Mouse (Mus musculus) heart, postnatal 0 days (tissue): ENCODE measurements around the gene Prrc2a. TPM values are rescaled to one million over a fixed set of nuclear protein-coding genes. Genes with fewer than 3 reads are reported as not detected.

Experiments
- ATAC-seq: fragments of 200-750 bp; cut with Nextera tagmentation; 2 replicates; pipeline ENCODE4 v1.8.0; 2017; ENCODE audit warnings: low read depth, moderate number of reproducible peaks, moderate library complexity; ENCODE audit not compliant: insufficient read depth
- DNase-seq: peaks from one replicate; pipeline ENCODE4 v3.0.0-alpha.2; 2016; ENCODE audit warnings: low spot score
- H3K27ac ChIP-seq: fragments of 300-500 bp; sonication (generic); 2 replicates; pipeline ENCODE4 v1.5.1; 2014; ENCODE audit warnings: low read depth, mild to moderate bottlenecking
- H3K27me3 ChIP-seq: fragments of 300-500 bp; sonication (generic); 2 replicates; pipeline ENCODE4 v1.6.1; 2014; ENCODE audit warnings: low read length, mixed read lengths; ENCODE audit not compliant: control insufficient read depth, insufficient read depth
- H3K36me3 ChIP-seq: fragments of 300-500 bp; sonication (generic); replicated peaks from 2 replicates; pipeline ENCODE4 v1.6.1; 2014; ENCODE audit warnings: low read length, mixed read lengths; ENCODE audit not compliant: control insufficient read depth, insufficient read depth
- H3K4me1 ChIP-seq: fragments of 300-500 bp; sonication (generic); 2 replicates; pipeline ENCODE4 v1.6.1; 2014; ENCODE audit warnings: antibody characterized with exemption; ENCODE audit not compliant: control insufficient read depth, insufficient read depth
- H3K4me2 ChIP-seq: fragments of 300-500 bp; sonication (generic); 2 replicates; pipeline ENCODE4 v1.6.1; 2014; ENCODE audit warnings: low read depth, mild to moderate bottlenecking, low read length, moderate library complexity
- H3K4me3 ChIP-seq: fragments of 300-500 bp; sonication (generic); 2 replicates; pipeline ENCODE4 v1.5.1; 2014; ENCODE audit warnings: low read depth, low read length
- H3K9ac ChIP-seq: fragments of 300-500 bp; sonication (generic); replicated peaks from 2 replicates; pipeline ENCODE4 v1.6.1; 2014; ENCODE audit warnings: low read depth, low read length, mixed read lengths
- H3K9me3 ChIP-seq: fragments of 300-500 bp; sonication (generic); replicated peaks from 2 replicates; pipeline ENCODE4 v1.6.1; 2016; ENCODE audit warnings: low read length; ENCODE audit not compliant: control insufficient read depth
- CTCF ChIP-seq: IDR thresholded peaks from 2 replicates; pipeline ENCODE4 v1.5.1; 2016; ENCODE audit warnings: antibody characterized with exemption, control low read depth, low read depth
- EP300 ChIP-seq: IDR thresholded peaks from 2 replicates; pipeline ENCODE4 v1.6.1; 2016; ENCODE audit warnings: antibody characterized with exemption, low read depth
- WGBS: fragments of 180-500 bp; shearing (Covaris S2); extraction: QIAGEN DNeasy Blood & Tissue Kit; methylation state at CpG from one replicate; pipeline ENCODE4 v1.1.7; 2014; 5-methylcytosine and 5-hydroxymethylcytosine counted together
- microRNA-seq: library from miRNA; unstranded; fragments of <30 nt; microRNA quantifications from one replicate; pipeline ENCODE4, GENCODE M21; 2016
- polyA plus RNA-seq: library from polyadenylated mRNA; unstranded; fragments of >200 nt; fragmentation: Nextera tagmentation; extraction: Ambion mirVana; gene quantifications from 2 replicates; pipeline ENCODE4 v1.2.1, GENCODE M21; 2015
- total RNA-seq: library from RNA; depleted of rRNA; stranded (reverse); fragments of >200 nt; gene quantifications from 2 replicates; pipeline ENCODE4 v1.2.3, GENCODE M21; 2014; ENCODE audit warnings: low replicate concordance; rRNA removed

The Prrc2a gene
- total and polyA plus RNA-seq, 2 experiments from 2014 or later: 60.7 to 99.2 TPM

GRCm38 (mm10) chr17:35102299-35102698, 62.4 kb downstream of the Prrc2a start:
- WGBS: 63% methylated on average over 8 of the region's 8 CpGs

GRCm38 (mm10) chr17:35101161-35101560, 63.5 kb downstream of the Prrc2a start:
- DNase-seq: no peak
- 81% methylated on average over 11 of the region's 11 CpGs for WGBS
- Histone ChIP-seq H3K27ac (no peak overlapping the region), H3K9me3 (no peaks in the 10 kb centered on the region), H3K27me3 (no peaks in the 10 kb centered on the region), H3K9ac (no peak overlapping the region), H3K4me2 (no peak overlapping the region), H3K4me1 (no peaks in the 10 kb centered on the region), H3K4me3 (no peak overlapping the region), H3K36me3 (peaks cover 82% of the 10 kb centered on the region)
- TF ChIP-seq EP300 (no peak), CTCF (no peak)
- no peak for ATAC-seq

More at GRCm38 (mm10) chr17:35102299-35102698, 62.4 kb downstream of the Prrc2a start:
- ATAC-seq (no peak), DNase-seq (no peak)
- TF ChIP-seq EP300: no peak
- no peak for TF ChIP-seq CTCF
- Histone ChIP-seq H3K27ac (no peak overlapping the region), H3K4me2 (no peak overlapping the region), H3K4me1 (no peaks in the 10 kb centered on the region), H3K36me3 (peaks cover 71% of the 10 kb centered on the region), H3K9me3 (no peaks in the 10 kb centered on the region), H3K4me3 (no peak overlapping the region), H3K27me3 (no peaks in the 10 kb centered on the region), H3K9ac (no peak overlapping the region)

DNA sequence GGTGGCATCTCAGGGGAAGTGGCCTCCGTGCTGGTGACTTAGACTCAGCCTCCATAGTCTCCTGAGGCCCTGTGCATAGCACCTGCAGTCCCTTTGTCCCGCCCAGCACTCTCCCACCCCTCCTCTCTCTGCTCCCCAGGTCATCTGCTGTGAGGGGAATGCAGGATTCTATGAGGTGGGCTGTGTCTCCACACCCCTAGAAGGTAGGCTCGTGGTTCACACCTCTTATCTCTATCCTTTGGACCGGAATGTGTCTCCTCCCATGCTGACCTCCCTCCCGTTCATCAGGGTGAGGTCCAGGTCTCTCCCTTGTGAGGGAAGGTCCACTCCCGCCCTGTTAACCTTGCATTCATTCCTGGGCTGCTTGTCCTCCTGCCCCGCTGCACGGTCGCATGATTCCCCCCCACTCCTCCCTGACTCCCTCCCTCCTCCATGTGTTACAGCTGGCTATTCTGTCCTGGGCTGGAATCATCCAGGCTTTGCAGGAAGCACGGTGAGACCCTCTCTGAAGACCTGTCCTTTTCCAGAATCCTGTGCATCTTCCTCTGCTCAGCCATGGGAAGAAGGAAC, 64.4 kb downstream of the Prrc2a start:
- Histone ChIP-seq H3K4me3 (no peak overlapping the region), H3K36me3 (peaks cover 89% of the 10 kb centered on the region), H3K9me3 (no peaks in the 10 kb centered on the region), H3K9ac (no peak overlapping the region), H3K27ac (no peak overlapping the region), H3K4me1 (no peaks in the 10 kb centered on the region), H3K4me2 (no peak overlapping the region), H3K27me3 (no peaks in the 10 kb centered on the region)
- no peak for ATAC-seq
- 59% methylated on average over 10 of the region's 10 CpGs for WGBS
- no peak for DNase-seq
- no peak for TF ChIP-seq CTCF
- TF ChIP-seq EP300: no peak

Small RNAs within 50 kb of the gene (microRNA-seq; reads per million reads assigned to microRNA genes)
- gene Mir6973a: not detected
- not detected for gene Mir6974

Other genes starting within 250 kb of the Prrc2a start
Only the 30 nearest of the 38 such genes appear.
- gene Vars, start 163.9 kb downstream of the Prrc2a start, total RNA-seq: 61.5 and 92.0 TPM in 2 replicates
- gene Vars, start 163.9 kb downstream of the Prrc2a start, polyA plus RNA-seq: 20.4 and 21.7 TPM in 2 replicates
- gene Vwa7, start 148.3 kb downstream of the Prrc2a start, total RNA-seq: 0.77 and 0.92 TPM in 2 replicates
- gene Vwa7, start 148.3 kb downstream of the Prrc2a start, polyA plus RNA-seq: 0.43 and 0.63 TPM in 2 replicates
- gene Sapcd1, start 136.9 kb downstream of the Prrc2a start, total RNA-seq: 2.1 and 9.6 TPM in 2 replicates
- gene Sapcd1, start 136.9 kb downstream of the Prrc2a start, polyA plus RNA-seq: 0.77 and 1.2 TPM in 2 replicates
- 1.2 and 5.0 TPM in 2 replicates for gene Msh5, start 118.2 kb downstream of the Prrc2a start, total RNA-seq
- gene Msh5, start 118.2 kb downstream of the Prrc2a start, polyA plus RNA-seq: 1.4 and 1.7 TPM in 2 replicates
- gene Clic1, start 114.9 kb downstream of the Prrc2a start, total RNA-seq: 194 and 223 TPM in 2 replicates
- 203 and 205 TPM in 2 replicates for gene Clic1, start 114.9 kb downstream of the Prrc2a start, polyA plus RNA-seq
- 97.1 and 114 TPM in 2 replicates for gene Ddah2, start 105.9 kb downstream of the Prrc2a start, total RNA-seq
- 128 and 130 TPM in 2 replicates for gene Ddah2, start 105.9 kb downstream of the Prrc2a start, polyA plus RNA-seq
- not detected in 2 replicates for gene Ly6g6c, start 99.5 kb downstream of the Prrc2a start, total RNA-seq
- gene Ly6g6c, start 99.5 kb downstream of the Prrc2a start, polyA plus RNA-seq: not detected in 2 replicates
- gene Mpig6b, start 98.7 kb downstream of the Prrc2a start, total RNA-seq: 0.15 TPM in 1 of 2 replicates, not detected in the other
- gene Mpig6b, start 98.7 kb downstream of the Prrc2a start, polyA plus RNA-seq: 0.15 and 0.16 TPM in 2 replicates
- 1.6 TPM in 1 of 2 replicates, not detected in the other for gene Ly6g6e, start 88.0 kb downstream of the Prrc2a start, total RNA-seq
- gene Ly6g6e, start 88.0 kb downstream of the Prrc2a start, polyA plus RNA-seq: 0.22 and 0.32 TPM in 2 replicates
- 3.8 TPM in 1 of 2 replicates, not detected in the other for gene Ly6g6d, start 86.8 kb downstream of the Prrc2a start, total RNA-seq
- gene Ly6g6d, start 86.8 kb downstream of the Prrc2a start, polyA plus RNA-seq: 3.0 and 3.3 TPM in 2 replicates
- gene Ly6g6f, start 79.3 kb downstream of the Prrc2a start, total RNA-seq: not detected in 2 replicates
- gene Ly6g6f, start 79.3 kb downstream of the Prrc2a start, polyA plus RNA-seq: 0.10 TPM in 1 of 2 replicates, not detected in the other
- 74.3 and 131 TPM in 2 replicates for gene Abhd16a, start 75.6 kb downstream of the Prrc2a start, total RNA-seq
- gene Abhd16a, start 75.6 kb downstream of the Prrc2a start, polyA plus RNA-seq: 73.2 and 74.1 TPM in 2 replicates
- gene Ly6g5c, start 56.6 kb downstream of the Prrc2a start, total RNA-seq: not detected in 2 replicates
- gene Ly6g5c, start 56.6 kb downstream of the Prrc2a start, polyA plus RNA-seq: 0.25 and 0.26 TPM in 2 replicates
- 0.97 TPM in 1 of 2 replicates, not detected in the other for gene Ly6g5b, start 49.5 kb downstream of the Prrc2a start, total RNA-seq
- gene Ly6g5b, start 49.5 kb downstream of the Prrc2a start, polyA plus RNA-seq: 0.30 TPM in 1 of 2 replicates, not detected in the other
- 4.2 and 24.1 TPM in 2 replicates for gene Gpank1, start 43.4 kb downstream of the Prrc2a start, total RNA-seq
- gene Gpank1, start 43.4 kb downstream of the Prrc2a start, polyA plus RNA-seq: 9.1 and 9.6 TPM in 2 replicates
- 239 and 244 TPM in 2 replicates for gene Csnk2b, start 42.8 kb downstream of the Prrc2a start, total RNA-seq
- 232 and 241 TPM in 2 replicates for gene Csnk2b, start 42.8 kb downstream of the Prrc2a start, polyA plus RNA-seq
- 22.3 and 135 TPM in 2 replicates for gene D17H6S53E, start 38.5 kb downstream of the Prrc2a start, total RNA-seq
- gene D17H6S53E, start 38.5 kb downstream of the Prrc2a start, polyA plus RNA-seq: 16.4 and 17.3 TPM in 2 replicates
- gene Apom, start 32.8 kb downstream of the Prrc2a start, total RNA-seq: not detected in 2 replicates
- 0.11 TPM in 2 replicates for gene Apom, start 32.8 kb downstream of the Prrc2a start, polyA plus RNA-seq
- 188 and 235 TPM in 2 replicates for gene Bag6, start 29.7 kb downstream of the Prrc2a start, total RNA-seq
- gene Bag6, start 29.7 kb downstream of the Prrc2a start, polyA plus RNA-seq: 35.6 and 37.7 TPM in 2 replicates
- 1.8 TPM in 1 of 2 replicates, not detected in the other for gene Aif1, start 11.2 kb upstream of the Prrc2a start, total RNA-seq
- 6.5 and 7.5 TPM in 2 replicates for gene Aif1, start 11.2 kb upstream of the Prrc2a start, polyA plus RNA-seq
- 6.6 and 52.7 TPM in 2 replicates for gene Lst1, start 23.5 kb upstream of the Prrc2a start, total RNA-seq
- gene Lst1, start 23.5 kb upstream of the Prrc2a start, polyA plus RNA-seq: 7.0 and 9.7 TPM in 2 replicates
- 0.27 and 1.0 TPM in 2 replicates for gene Ltb, start 29.5 kb upstream of the Prrc2a start, total RNA-seq
- gene Ltb, start 29.5 kb upstream of the Prrc2a start, polyA plus RNA-seq: 0.33 and 0.48 TPM in 2 replicates
- 0.53 TPM in 1 of 2 replicates, not detected in the other for gene Tnf, start 37.1 kb upstream of the Prrc2a start, total RNA-seq
- gene Tnf, start 37.1 kb upstream of the Prrc2a start, polyA plus RNA-seq: 0.12 and 0.21 TPM in 2 replicates
- not detected in 2 replicates for gene Lta, start 40.5 kb upstream of the Prrc2a start, total RNA-seq
- not detected in 2 replicates for gene Lta, start 40.5 kb upstream of the Prrc2a start, polyA plus RNA-seq
- 0.93 TPM in 1 of 2 replicates, not detected in the other for gene Gm16181, start 55.9 kb upstream of the Prrc2a start, total RNA-seq
- 0.81 and 0.87 TPM in 2 replicates for gene Gm16181, start 55.9 kb upstream of the Prrc2a start, polyA plus RNA-seq
- 3.2 and 3.7 TPM in 2 replicates for gene Atp6v1g2, start 68.8 kb upstream of the Prrc2a start, total RNA-seq
- 10.6 and 10.7 TPM in 2 replicates for gene Atp6v1g2, start 68.8 kb upstream of the Prrc2a start, polyA plus RNA-seq
- gene Nfkbil1, start 70.9 kb upstream of the Prrc2a start, total RNA-seq: 14.3 and 33.4 TPM in 2 replicates
- gene Nfkbil1, start 70.9 kb upstream of the Prrc2a start, polyA plus RNA-seq: 6.7 and 7.0 TPM in 2 replicates
- 148 and 162 TPM in 2 replicates for gene Ddx39b, start 76.8 kb upstream of the Prrc2a start, total RNA-seq
- 131 TPM in 2 replicates for gene Ddx39b, start 76.8 kb upstream of the Prrc2a start, polyA plus RNA-seq
- gene H2-D1, start 97.8 kb upstream of the Prrc2a start, total RNA-seq: 65.4 and 104 TPM in 2 replicates
- 105 and 113 TPM in 2 replicates for gene H2-D1, start 97.8 kb upstream of the Prrc2a start, polyA plus RNA-seq
- not detected in 2 replicates for gene H2-Q1, start 155.5 kb upstream of the Prrc2a start, total RNA-seq
- not detected in 2 replicates for gene H2-Q1, start 155.5 kb upstream of the Prrc2a start, polyA plus RNA-seq